Mouse (Mus musculus) embryonic facial prominence, embryonic 10.5 days (tissue): ENCODE results near the gene Psme1. TPM values are rescaled to one million over a fixed set of nuclear protein-coding genes. Genes with fewer than 3 reads are reported as not detected.

Source experiments
- DNase-seq: peaks from one replicate; pipeline ENCODE4 v3.0.0-alpha.2; 2017; ENCODE audit warnings: low spot score
- H3K27ac ChIP-seq: fragments of 300-500 bp; sonication (generic); replicated peaks from 2 replicates; pipeline ENCODE4 v1.5.1; 2016; ENCODE audit warnings: mild to moderate bottlenecking
- H3K27me3 ChIP-seq: fragments of 300-500 bp; sonication (generic); replicated peaks from 2 replicates; pipeline ENCODE4 v1.6.1; 2016; ENCODE audit warnings: low read depth, mild to moderate bottlenecking; ENCODE audit not compliant: poor library complexity, severe bottlenecking
- H3K36me3 ChIP-seq: fragments of 300-500 bp; sonication (generic); replicated peaks from 2 replicates; pipeline ENCODE4 v1.6.1; 2016; ENCODE audit warnings: mild to moderate bottlenecking, moderate library complexity
- H3K4me1 ChIP-seq: fragments of 300-500 bp; sonication (generic); 2 replicates; pipeline ENCODE4 v1.6.1; 2016
- H3K4me3 ChIP-seq: fragments of 300-500 bp; sonication (generic); 2 replicates; pipeline ENCODE4 v1.5.1; 2016; ENCODE audit warnings: mild to moderate bottlenecking, moderate library complexity
- H3K9me3 ChIP-seq: fragments of 300-500 bp; sonication (generic); 2 replicates; pipeline ENCODE4 v1.6.1; 2016; ENCODE audit warnings: mild to moderate bottlenecking
- WGBS: fragments of 180-500 bp; shearing (Covaris S2); methylation state at CpG from one replicate; pipeline ENCODE4 v1.1.7; 2016; 5-methylcytosine and 5-hydroxymethylcytosine counted together
- polyA plus RNA-seq: library from polyadenylated mRNA; unstranded; fragments of >200 nt; fragmentation: Nextera tagmentation; extraction: Ambion mirVana; gene quantifications from 2 replicates; pipeline ENCODE4 v1.2.1, GENCODE M21; 2016

Gene Psme1
- polyA plus RNA-seq, 1 experiment from 2014 or later, result 105 TPM

- 2% methylated on average over 22 of the region's 22 CpGs for WGBS
- Histone ChIP-seq H3K4me1 (peaks cover 28% of the 10 kb centered on the region), H3K27ac (peak within 1 kb of the TSS; percentile 92), H3K27me3 (no peaks in the 10 kb centered on the region), H3K9me3 (no peaks in the 10 kb centered on the region), H3K36me3 (peaks cover 55% of the 10 kb centered on the region), H3K4me3 (peak within 1 kb of the TSS; percentile 70)
- DNase-seq, result peak; percentile 95
Observed at GRCm38 (mm10) chr14:55590748-55591330, 12.9 kb downstream of the Psme1 start, which contains the start of gene Psme2. Psme2 (minus strand) TSS chr14:55591113.

- no peaks in the 10 kb centered on the region for H3K9me3 ChIP-seq
- H3K27ac ChIP-seq, result peak within 1 kb of the TSS; percentile 92
- under 1% methylated on average over 33 of the region's 33 CpGs for WGBS
- peaks cover 28% of the 10 kb centered on the region for H3K4me1 ChIP-seq
- peak within 1 kb of the TSS; percentile 70 for H3K4me3 ChIP-seq
- peaks cover 60% of the 10 kb centered on the region for H3K36me3 ChIP-seq
- peak; percentile 94 for DNase-seq
- no peaks in the 10 kb centered on the region for H3K27me3 ChIP-seq
Observed at GRCm38 (mm10) chr14:55591331-55591891, 13.5 kb downstream of the Psme1 start, which contains the start of gene Rnf31. Rnf31 (plus strand) TSS chr14:55591708.

- Histone ChIP-seq H3K4me1 (peaks cover 28% of the 10 kb centered on the region), H3K4me3 (peak overlapping the region; percentile 70), H3K27me3 (no peaks in the 10 kb centered on the region), H3K9me3 (no peaks in the 10 kb centered on the region), H3K36me3 (peaks cover 64% of the 10 kb centered on the region), H3K27ac (peak overlapping the region; percentile 92)
- DNase-seq, result peak; percentile 18
- WGBS, result 8% methylated on average over 16 of the region's 16 CpGs
Observed at GRCm38 (mm10) chr14:55592226-55592625, 14.3 kb downstream of the Psme1 start.

GRCm38 (mm10) chr14:55596036-55596690 lies 18.2 kb downstream of the Psme1 start:
- H3K9me3 ChIP-seq, result no peaks in the 10 kb centered on the region
- H3K4me3 ChIP-seq, result no peak overlapping the region
- WGBS, result 86% methylated on average over 13 of the region's 13 CpGs
- peaks cover 18% of the 10 kb centered on the region for H3K4me1 ChIP-seq
- no peak overlapping the region for H3K27ac ChIP-seq
- H3K27me3 ChIP-seq, result no peaks in the 10 kb centered on the region
- peaks cover 82% of the 10 kb centered on the region for H3K36me3 ChIP-seq
- DNase-seq, result no peak

GRCm38 (mm10) chr14:55598521-55599390 lies 20.8 kb downstream of the Psme1 start:
- peaks cover 100% of the 10 kb centered on the region for H3K36me3 ChIP-seq
- 94% methylated on average over 21 of the region's 21 CpGs for WGBS
- DNase-seq, result no peak

GRCm38 (mm10) chr14:55603271-55603632 lies 25.3 kb downstream of the Psme1 start, which contains the start of gene Irf9:
Irf9 (plus strand) TSS chr14:55603571.
- peaks cover 95% of the 10 kb centered on the region for H3K36me3 ChIP-seq
- peaks cover 20% of the 10 kb centered on the region for H3K4me1 ChIP-seq
- no peaks in the 10 kb centered on the region for H3K27me3 ChIP-seq
- WGBS, result 89% methylated on average over 7 of the region's 7 CpGs
- DNase-seq, result no peak
- H3K9me3 ChIP-seq, result no peaks in the 10 kb centered on the region
- peak within 1 kb of the TSS; percentile 46 for H3K4me3 ChIP-seq
- H3K27ac ChIP-seq, result peak within 1 kb of the TSS; percentile 74

More at GRCm38 (mm10) chr14:55598521-55599390, 20.8 kb downstream of the Psme1 start:
- no peak overlapping the region for H3K27ac ChIP-seq
- no peaks in the 10 kb centered on the region for H3K9me3 ChIP-seq
- no peaks in the 10 kb centered on the region for H3K27me3 ChIP-seq
- H3K4me1 ChIP-seq, result peaks cover 10% of the 10 kb centered on the region
- H3K4me3 ChIP-seq, result no peak overlapping the region

- DNase-seq, result peak; percentile 87
- Histone ChIP-seq H3K4me3 (peak overlapping the region; percentile 46), H3K36me3 (peaks cover 95% of the 10 kb centered on the region), H3K27me3 (no peaks in the 10 kb centered on the region), H3K4me1 (peaks cover 20% of the 10 kb centered on the region), H3K9me3 (no peaks in the 10 kb centered on the region), H3K27ac (peak overlapping the region; percentile 74)
- WGBS, result 19% methylated on average over 19 of the region's 19 CpGs
Observed at GRCm38 (mm10) chr14:55603633-55604576, 26.0 kb downstream of the Psme1 start.

- Histone ChIP-seq H3K36me3 (peaks cover 95% of the 10 kb centered on the region), H3K27ac (no peak overlapping the region), H3K27me3 (no peaks in the 10 kb centered on the region), H3K9me3 (no peaks in the 10 kb centered on the region), H3K4me1 (peaks cover 20% of the 10 kb centered on the region), H3K4me3 (peak overlapping the region; percentile 46; the same call in 1 of the 2 replicates)
- no peak for DNase-seq
- 90% methylated on average over 11 of the region's 11 CpGs for WGBS
Observed at GRCm38 (mm10) chr14:55604823-55605222, 26.9 kb downstream of the Psme1 start.

GRCm38 (mm10) chr14:55605743-55606459 lies 28.0 kb downstream of the Psme1 start:
- H3K36me3 ChIP-seq, result peaks cover 89% of the 10 kb centered on the region

GRCm38 (mm10) chr14:55608339-55608738 lies 30.4 kb downstream of the Psme1 start:
- WGBS, result 92% methylated on average over 6 of the region's 6 CpGs

More at GRCm38 (mm10) chr14:55605743-55606459, 28.0 kb downstream of the Psme1 start:
- Histone ChIP-seq H3K4me1 (peaks cover 20% of the 10 kb centered on the region), H3K4me3 (no peak overlapping the region), H3K27me3 (no peaks in the 10 kb centered on the region), H3K9me3 (no peaks in the 10 kb centered on the region), H3K27ac (no peak overlapping the region)
- no peak for DNase-seq
- WGBS, result 93% methylated on average over 16 of the region's 16 CpGs

GRCm38 (mm10) chr14:55613346-55613745 lies 35.4 kb downstream of the Psme1 start:
- H3K4me1 ChIP-seq, result peaks cover 12% of the 10 kb centered on the region; the same call in 1 of the 2 replicates
- H3K27ac ChIP-seq, result no peak overlapping the region
- H3K27me3 ChIP-seq, result no peaks in the 10 kb centered on the region
- WGBS, result 76% methylated on average over 6 of the region's 6 CpGs
- DNase-seq, result no peak
- peaks cover 20% of the 10 kb centered on the region for H3K36me3 ChIP-seq
- no peaks in the 10 kb centered on the region for H3K9me3 ChIP-seq
- H3K4me3 ChIP-seq, result no peak overlapping the region

More at GRCm38 (mm10) chr14:55608339-55608738, 30.4 kb downstream of the Psme1 start:
- Histone ChIP-seq H3K9me3 (no peaks in the 10 kb centered on the region), H3K36me3 (peaks cover 65% of the 10 kb centered on the region), H3K27me3 (no peaks in the 10 kb centered on the region), H3K4me3 (no peak overlapping the region), H3K27ac (no peak overlapping the region), H3K4me1 (peaks cover 14% of the 10 kb centered on the region)
- no peak for DNase-seq
